Mouse (Mus musculus) myocyte (in vitro differentiated cells): ENCODE results near the gene Ankrd39. TPM values are rescaled to one million over a fixed set of nuclear protein-coding genes. Genes with fewer than 3 reads are reported as not detected.

Experiments used
- H3K27me3 ChIP-seq: one replicate; pipeline ENCODE4 v1.6.1; 2011; ENCODE audit not compliant: control insufficient read depth, insufficient read depth, insufficient read length
- H3K36me3 ChIP-seq: one replicate; pipeline ENCODE4 v1.6.1; 2011; ENCODE audit not compliant: control insufficient read depth, insufficient read depth
- H3K4me2 ChIP-seq: one replicate; pipeline ENCODE4 v1.6.1; 2011; ENCODE audit warnings: low read depth, control low read depth
- H3K4me3 ChIP-seq: one replicate; pipeline ENCODE4 v1.5.1; 2011; ENCODE audit warnings: mild to moderate bottlenecking, control low read depth, moderate library complexity
- H3K79me2 ChIP-seq: one replicate; pipeline ENCODE4 v1.6.1; 2011; ENCODE audit not compliant: control insufficient read depth, insufficient read depth
- H3ac ChIP-seq: one replicate; pipeline ENCODE4 v1.6.1; 2011; ENCODE audit not compliant: control insufficient read depth, insufficient read length
- CEBPB ChIP-seq: IDR thresholded peaks from 2 replicates; pipeline ENCODE4 v1.6.1; 2011; ENCODE audit warnings: mild to moderate bottlenecking, moderate library complexity; ENCODE audit not compliant: poor library complexity, insufficient read depth, severe bottlenecking
- E2F4 ChIP-seq: IDR thresholded peaks from one replicate; pipeline ENCODE4 v1.6.1; 2011; ENCODE audit warnings: mild to moderate bottlenecking, control low read depth, moderate library complexity; ENCODE audit not compliant: insufficient read depth
- MAX ChIP-seq: IDR thresholded peaks from one replicate; pipeline ENCODE4 v1.6.1; 2011; ENCODE audit warnings: low read depth, mild to moderate bottlenecking, control low read depth
- MYOD1 ChIP-seq, 3 experiments: IDR thresholded peaks; one replicate each; pipeline ENCODE4 v1.6.1; 2011; ENCODE audit warnings: control low read depth in 2 of 3, low read depth in 2 of 3, mild to moderate bottlenecking in 2 of 3, moderate library complexity in 1 of 3; ENCODE audit not compliant: insufficient read length in 2 of 3, control insufficient read depth in 1 of 3
- MYOG ChIP-seq, 3 experiments: IDR thresholded peaks; one replicate each; pipeline ENCODE4 v1.6.1; 2011; ENCODE audit warnings: control low read depth in 2 of 3, low read depth in 2 of 3, mild to moderate bottlenecking in 2 of 3; ENCODE audit not compliant: insufficient read length in 2 of 3, control insufficient read depth in 1 of 3, insufficient read depth in 1 of 3
- POLR2A ChIP-seq: IDR thresholded peaks from one replicate; pipeline ENCODE4 v1.6.1; 2011; ENCODE audit warnings: low read depth, mild to moderate bottlenecking, control low read depth, moderate library complexity; ENCODE audit not compliant: insufficient read length
- POLR2AphosphoS2 ChIP-seq: IDR thresholded peaks from one replicate; pipeline ENCODE4 v1.6.1; 2011; ENCODE audit warnings: low read depth, control low read depth; ENCODE audit not compliant: insufficient read length
- REST ChIP-seq: IDR thresholded peaks from one replicate; pipeline ENCODE4 v1.6.1; 2011; ENCODE audit warnings: mild to moderate bottlenecking, control low read depth, moderate library complexity; ENCODE audit not compliant: insufficient read depth, insufficient read length
- SRF ChIP-seq: IDR thresholded peaks from one replicate; pipeline ENCODE4 v1.6.1; 2011; ENCODE audit warnings: low read depth; ENCODE audit not compliant: control insufficient read depth, insufficient read length
- TCF12 ChIP-seq: IDR thresholded peaks from one replicate; pipeline ENCODE4 v1.6.1; 2011; ENCODE audit warnings: mild to moderate bottlenecking, control low read depth; ENCODE audit not compliant: poor library complexity, insufficient read depth, severe bottlenecking
- TCF3 ChIP-seq: IDR thresholded peaks from one replicate; pipeline ENCODE4 v1.6.1; 2011; ENCODE audit warnings: low read depth, control low read depth; ENCODE audit not compliant: insufficient read length
- USF1 ChIP-seq: IDR thresholded peaks from one replicate; pipeline ENCODE4 v1.6.1; 2011; ENCODE audit warnings: low read depth, mild to moderate bottlenecking, control low read depth, moderate library complexity
- polyA plus RNA-seq: library from polyadenylated mRNA; unstranded; fragments of >200 nt; fragmentation: generic; extraction: Trizol; gene quantifications from one replicate; pipeline ENCODE4 v1.2.1, GENCODE M21; 2012; ENCODE audit warnings: missing spikeins

Ankrd39 gene
- polyA plus RNA-seq, 1 experiment: 17.9 TPM

DNA sequence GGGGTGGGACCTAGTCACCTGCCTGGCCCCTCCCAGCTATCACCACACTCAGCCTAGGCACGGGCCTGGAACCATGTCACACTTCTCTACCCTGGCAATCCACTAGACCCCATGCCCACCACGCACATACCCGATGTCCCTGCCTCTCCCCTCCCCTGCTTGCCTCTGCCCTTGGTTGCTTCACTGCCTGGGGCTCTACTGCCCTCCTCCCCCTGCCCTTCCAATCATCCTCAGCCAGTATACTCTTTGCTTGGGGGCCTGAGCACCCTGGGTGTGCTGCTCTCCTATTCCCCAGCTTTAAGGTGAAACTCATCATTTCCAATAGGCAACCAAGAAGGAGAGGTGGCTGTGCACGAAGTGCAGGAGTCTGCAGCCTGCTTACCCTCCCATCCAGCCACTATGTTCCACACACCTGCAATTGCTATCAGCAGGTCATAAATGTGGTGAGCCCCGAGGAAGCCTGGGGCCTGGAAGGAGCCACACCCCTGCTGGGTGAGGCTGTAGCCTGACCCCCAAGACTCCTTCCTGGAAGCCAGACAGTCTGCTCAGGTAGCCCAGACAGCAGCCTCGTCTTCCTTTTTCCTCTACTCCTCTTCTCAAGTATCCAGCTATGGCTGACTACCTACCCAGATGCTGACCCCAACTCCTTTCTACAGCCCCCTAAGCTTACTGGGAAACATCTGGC lies 29.9 kb upstream of the Ankrd39 start:
- Histone ChIP-seq H3K4me2 (no peak overlapping the region), H3K4me3 (no peak overlapping the region), H3ac (no peak overlapping the region), H3K79me2 (no peaks in the 10 kb centered on the region), H3K36me3 (no peaks in the 10 kb centered on the region), H3K27me3 (no peaks in the 10 kb centered on the region)
- TF ChIP-seq POLR2AphosphoS2: no peak
- TF ChIP-seq CEBPB: no peak
- no peak for TF ChIP-seq USF1
- no peak for TF ChIP-seq MYOD1 (IDR thresholded peaks at IDR 0.05; ENCODE audit: control insufficient read depth in 1 of 3, insufficient read length in 2 of 3, low read depth in 2 of 3)
- TF ChIP-seq REST: no peak
- TF ChIP-seq E2F4: no peak
- TF ChIP-seq MAX: no peak
- TF ChIP-seq TCF3: no peak
- no peak for TF ChIP-seq SRF
- no peak for TF ChIP-seq TCF12
- no peak for TF ChIP-seq POLR2A

DNA sequence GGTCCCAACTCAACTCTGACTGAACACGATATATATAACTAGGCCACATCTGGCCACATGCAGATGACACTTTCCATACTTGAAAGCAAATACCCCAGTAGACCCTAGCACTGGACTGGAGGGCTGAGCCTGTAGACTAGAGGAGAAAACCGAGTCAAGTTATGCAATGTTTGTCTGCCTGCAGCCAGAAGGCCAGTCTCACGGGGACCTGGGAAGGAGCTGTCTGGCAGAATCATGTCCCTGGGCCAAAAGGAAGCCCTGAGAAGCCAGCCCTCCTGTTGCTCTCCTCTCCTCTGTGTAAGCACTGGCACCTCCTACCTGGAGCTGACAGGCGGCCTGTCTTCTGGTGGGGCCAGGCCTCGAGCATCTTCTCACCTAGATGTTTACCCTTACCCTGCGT lies 28.1 kb upstream of the Ankrd39 start:
- no peaks in the 10 kb centered on the region for H3K27me3 ChIP-seq
- H3K36me3 ChIP-seq: no peaks in the 10 kb centered on the region
- H3K4me2 ChIP-seq: no peak overlapping the region
- no peak overlapping the region for H3ac ChIP-seq
- TF ChIP-seq SRF (no peak), MYOG (IDR thresholded peaks at IDR 0.05; ENCODE audit: control insufficient read depth in 1 of 3, insufficient read depth in 1 of 3, insufficient read length in 2 of 3, low read depth in 2 of 3) (no peak), POLR2A (no peak), TCF12 (no peak), E2F4 (no peak), MYOD1 (IDR thresholded peaks at IDR 0.05; ENCODE audit: control insufficient read depth in 1 of 3, insufficient read length in 2 of 3, low read depth in 2 of 3) (no peak), USF1 (no peak), TCF3 (no peak), POLR2AphosphoS2 (no peak), MAX (no peak), REST (no peak), CEBPB (no peak)
- H3K4me3 ChIP-seq: no peak overlapping the region
- no peaks in the 10 kb centered on the region for H3K79me2 ChIP-seq

DNA sequence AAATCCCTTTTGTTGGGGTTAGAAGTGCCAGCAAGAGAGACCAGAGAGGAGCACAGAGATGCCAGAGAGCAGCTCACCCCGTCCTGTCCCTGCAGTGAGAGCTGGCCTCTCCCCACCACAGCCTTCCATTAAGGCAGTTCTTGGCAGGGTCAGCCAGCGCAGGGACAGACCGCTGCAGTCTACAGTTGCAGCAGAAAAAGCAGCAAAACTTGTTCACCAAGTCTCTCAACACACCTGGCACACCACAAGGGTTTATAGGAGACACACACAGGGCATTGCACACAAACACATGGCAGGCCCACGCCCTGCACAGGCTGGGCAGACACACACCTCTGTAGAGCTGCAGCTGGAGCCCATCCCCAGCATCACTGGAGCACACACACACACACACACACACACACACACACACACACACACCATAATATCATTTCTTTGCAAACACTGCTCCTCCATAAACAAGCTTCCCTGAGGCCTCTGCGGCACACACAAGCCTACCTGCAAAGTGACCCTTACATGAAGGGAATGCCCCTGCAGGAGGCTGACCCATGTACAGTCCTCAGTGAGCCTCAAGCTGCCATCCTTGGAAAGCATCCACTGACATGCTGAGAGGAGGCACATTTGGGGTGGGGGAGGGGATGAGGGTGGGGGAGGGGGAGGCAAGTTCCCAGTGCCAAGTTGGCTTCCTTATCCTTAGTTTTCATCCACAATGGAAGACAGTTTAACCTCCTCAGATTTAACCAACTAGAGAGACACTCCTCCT lies 27.1 kb upstream of the Ankrd39 start:
- Histone ChIP-seq H3K27me3 (no peaks in the 10 kb centered on the region), H3ac (no peak overlapping the region)
- TF ChIP-seq CEBPB (no peak), USF1 (no peak), MYOD1 (IDR thresholded peaks at IDR 0.05; ENCODE audit: control insufficient read depth in 1 of 3, insufficient read length in 2 of 3, low read depth in 2 of 3) (no peak), POLR2A (no peak), TCF3 (no peak), TCF12 (no peak), REST (no peak), E2F4 (no peak), MAX (no peak), POLR2AphosphoS2 (no peak), SRF (no peak), MYOG (IDR thresholded peaks at IDR 0.05; ENCODE audit: control insufficient read depth in 1 of 3, insufficient read depth in 1 of 3, insufficient read length in 2 of 3, low read depth in 2 of 3) (no peak)

DNA sequence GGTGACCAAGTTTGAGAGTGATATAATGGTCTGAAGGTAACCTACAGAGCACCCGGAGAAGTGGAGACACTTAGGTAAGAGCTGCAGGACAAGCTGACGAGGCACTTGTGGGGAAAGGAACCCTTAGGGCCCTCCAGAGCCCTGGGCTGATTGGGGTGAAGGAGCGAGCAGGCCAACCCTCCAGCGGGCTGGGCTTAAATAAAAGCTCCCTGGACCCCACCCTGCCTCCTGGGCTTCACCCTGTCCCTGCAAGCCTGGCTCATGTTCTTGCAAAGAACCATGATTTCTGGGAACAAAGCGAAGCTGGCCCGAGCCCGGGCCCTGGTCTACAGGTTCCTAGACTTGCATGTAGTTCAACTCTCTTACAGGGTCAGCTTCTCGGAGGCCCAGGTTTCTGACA lies 26.3 kb upstream of the Ankrd39 start:
- H3K79me2 ChIP-seq: no peaks in the 10 kb centered on the region
- no peaks in the 10 kb centered on the region for H3K36me3 ChIP-seq
- H3K4me3 ChIP-seq: no peak overlapping the region
- no peak overlapping the region for H3ac ChIP-seq
- H3K27me3 ChIP-seq: no peaks in the 10 kb centered on the region
- TF ChIP-seq REST (no peak), MYOD1 (IDR thresholded peaks at IDR 0.05; ENCODE audit: control insufficient read depth in 1 of 3, insufficient read length in 2 of 3, low read depth in 2 of 3) (no peak), MYOG (IDR thresholded peaks at IDR 0.05; ENCODE audit: control insufficient read depth in 1 of 3, insufficient read depth in 1 of 3, insufficient read length in 2 of 3, low read depth in 2 of 3) (no peak), MAX (no peak), CEBPB (no peak), SRF (no peak), USF1 (no peak), E2F4 (no peak), POLR2AphosphoS2 (no peak), TCF3 (no peak), POLR2A (no peak), TCF12 (no peak)
- H3K4me2 ChIP-seq: no peak overlapping the region

More for the DNA sequence above, 27.1 kb upstream of the Ankrd39 start:
- no peak overlapping the region for H3K4me2 ChIP-seq
- no peak overlapping the region for H3K4me3 ChIP-seq
- no peaks in the 10 kb centered on the region for H3K79me2 ChIP-seq
- H3K36me3 ChIP-seq: no peaks in the 10 kb centered on the region
